Mouse (Mus musculus): ENCODE data around the gene Fzd2.
"Not testable (repeated sequence)": the region's sequence is repeated elsewhere in the genome, so short reads cannot be mapped to it uniquely, and the experiment has no call there.

The Fzd2 gene

GRCm38 (mm10) chr11:102581281-102582015 lies 22.7 kb upstream of the Fzd2 start:
- DNase-seq (ENCODE audit: low spot score): no peak

GRCm38 (mm10) chr11:102582016-102582610 lies 22.1 kb upstream of the Fzd2 start:
- DNase-seq (ENCODE audit: low spot score): peak; percentile 61

- DNase-seq (ENCODE audit: low spot score): no peak
Observed at GRCm38 (mm10) chr11:102582736-102583135, 21.5 kb upstream of the Fzd2 start.

GRCm38 (mm10) chr11:102586445-102587130 lies 17.6 kb upstream of the Fzd2 start:
- no peak for DNase-seq (ENCODE audit: low spot score)

GRCm38 (mm10) chr11:102587554-102587953 lies 16.6 kb upstream of the Fzd2 start:
- no peak for DNase-seq (ENCODE audit: low spot score)

GRCm38 (mm10) chr11:102595341-102595820 lies 8.8 kb upstream of the Fzd2 start:
- DNase-seq (ENCODE audit: low spot score): no peak

- no peak for DNase-seq (ENCODE audit: low spot score)
Observed at GRCm38 (mm10) chr11:102599912-102600311, 4.3 kb upstream of the Fzd2 start.

GRCm38 (mm10) chr11:102602816-102603495 lies 1.2 kb upstream of the Fzd2 start:
- peak; percentile 33 for DNase-seq (ENCODE audit: low spot score)

GRCm38 (mm10) chr11:102603496-102603850 lies 723 bp upstream of the Fzd2 start:
- DNase-seq (ENCODE audit: low spot score): peak; percentile 74

- peak; percentile 51 for DNase-seq (ENCODE audit: low spot score)
Observed at GRCm38 (mm10) chr11:102604777-102605552, 769 bp downstream of the Fzd2 start.

- DNase-seq (ENCODE audit: low spot score): peak; percentile 43
Observed at GRCm38 (mm10) chr11:102605553-102606416, 1.6 kb downstream of the Fzd2 start.

GRCm38 (mm10) chr11:102606751-102607171 lies 2.6 kb downstream of the Fzd2 start:
- DNase-seq (ENCODE audit: low spot score): peak; percentile 41

- DNase-seq (ENCODE audit: low spot score): not testable (repeated sequence)
Observed at GRCm38 (mm10) chr11:102607201-102607600, 3.0 kb downstream of the Fzd2 start.

GRCm38 (mm10) chr11:102607686-102608548 lies 3.7 kb downstream of the Fzd2 start:
- DNase-seq (ENCODE audit: low spot score): no peak

- no peak for DNase-seq (ENCODE audit: low spot score)
Observed at GRCm38 (mm10) chr11:102608691-102609090, 4.5 kb downstream of the Fzd2 start.

- DNase-seq (ENCODE audit: low spot score): no peak
Observed at GRCm38 (mm10) chr11:102609483-102609882, 5.3 kb downstream of the Fzd2 start.

- DNase-seq (ENCODE audit: low spot score): no peak
Observed at GRCm38 (mm10) chr11:102610260-102610659, 6.1 kb downstream of the Fzd2 start.

- no peak for DNase-seq (ENCODE audit: low spot score)
Observed at GRCm38 (mm10) chr11:102610675-102611316, 6.6 kb downstream of the Fzd2 start.

- DNase-seq (ENCODE audit: low spot score): no peak
Observed at GRCm38 (mm10) chr11:102611317-102611705, 7.1 kb downstream of the Fzd2 start.
